Mouse (Mus musculus) cerebellum, adult (tissue): ENCODE results near the gene Cacng2.

Source experiments
- ATAC-seq: cut with Nextera tagmentation; 2 replicates; pipeline ENCODE4 v1.9.2; 2017; ENCODE audit warnings: mild to moderate bottlenecking, moderate library complexity, mixed read lengths; ENCODE audit not compliant: insufficient number of reproducible peaks, low FRiP score, low TSS enrichment

Cacng2 gene

DNA sequence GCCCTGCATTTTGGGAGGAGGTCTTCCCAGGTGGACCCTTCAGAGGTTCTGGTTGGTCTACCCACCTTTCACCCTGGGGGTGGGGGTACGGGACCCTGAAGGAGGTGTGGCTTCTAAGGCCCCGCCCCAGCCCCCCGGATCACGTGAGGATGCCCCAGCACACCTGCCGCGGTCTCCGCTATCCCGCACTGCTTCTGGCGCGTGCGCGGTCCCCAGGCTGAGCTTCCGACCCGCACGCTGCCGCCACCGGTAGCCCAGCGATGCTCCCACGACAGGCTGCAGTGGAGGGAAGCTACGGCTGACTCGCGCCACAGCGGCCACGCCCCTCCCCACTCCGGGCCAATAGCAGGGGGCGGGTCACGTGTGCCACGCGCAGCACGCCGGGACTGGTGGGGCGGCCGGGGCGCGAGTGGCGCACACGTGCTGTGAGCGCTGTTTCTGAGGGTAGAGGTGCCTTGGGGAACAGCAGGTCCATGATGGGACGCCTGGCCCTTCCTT is 163.4 kb downstream of the Cacng2 start, which contains the start of gene Foxred2:
Gene Foxred2, minus strand, starts transcription at position 319 of the 498 bp plus-strand sequence.
- ATAC-seq: peak; percentile 74

DNA sequence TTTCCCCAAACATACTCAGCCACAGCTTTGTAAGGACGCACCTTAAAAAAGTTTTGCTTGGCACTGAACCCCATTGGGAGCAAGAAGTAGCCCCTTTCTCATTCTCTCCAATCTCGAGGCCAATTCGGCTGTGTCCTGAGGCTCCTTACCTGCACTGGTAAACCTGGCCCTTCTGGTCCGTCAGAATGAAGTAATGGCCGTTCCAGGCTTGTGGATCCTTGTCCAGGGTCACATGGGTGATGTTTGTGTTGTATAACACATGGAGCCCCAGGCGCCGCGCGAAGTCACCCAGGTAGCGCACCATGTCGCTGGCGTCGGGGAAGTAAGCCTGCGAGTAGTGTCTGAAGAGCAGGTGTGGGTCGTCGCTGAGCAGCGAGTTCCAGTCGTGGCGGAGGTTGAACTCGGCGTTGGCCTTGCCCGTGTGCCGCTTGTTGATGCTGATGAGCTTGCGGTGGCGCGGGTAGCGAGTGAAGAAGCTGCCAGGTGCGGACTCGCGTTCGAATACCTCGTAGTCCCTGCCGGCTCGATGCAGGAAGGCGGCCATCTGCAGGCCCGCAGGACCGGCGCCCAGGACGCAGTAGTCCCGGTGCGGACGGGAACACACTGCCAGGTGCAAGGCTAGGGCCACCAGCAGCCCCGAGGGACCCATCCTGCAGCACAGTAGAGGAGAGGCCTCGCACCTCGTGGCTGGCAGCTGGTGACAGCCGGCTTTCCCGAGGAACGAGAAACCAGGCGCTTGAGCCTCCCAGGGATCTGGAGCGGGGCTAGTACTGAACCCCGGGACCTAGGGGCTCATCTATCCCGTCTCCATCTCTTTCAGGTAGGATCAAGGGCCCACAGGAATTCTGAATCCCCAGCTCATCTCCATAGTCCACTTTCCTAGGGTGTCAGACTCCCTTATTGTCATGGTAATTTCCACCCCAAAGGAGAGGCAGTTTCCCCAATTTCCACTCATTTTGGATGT is 164.1 kb downstream of the Cacng2 start:
- 0 out of 2 replicates have a peak, but pooled peaks have one; percentile 9 for ATAC-seq

DNA sequence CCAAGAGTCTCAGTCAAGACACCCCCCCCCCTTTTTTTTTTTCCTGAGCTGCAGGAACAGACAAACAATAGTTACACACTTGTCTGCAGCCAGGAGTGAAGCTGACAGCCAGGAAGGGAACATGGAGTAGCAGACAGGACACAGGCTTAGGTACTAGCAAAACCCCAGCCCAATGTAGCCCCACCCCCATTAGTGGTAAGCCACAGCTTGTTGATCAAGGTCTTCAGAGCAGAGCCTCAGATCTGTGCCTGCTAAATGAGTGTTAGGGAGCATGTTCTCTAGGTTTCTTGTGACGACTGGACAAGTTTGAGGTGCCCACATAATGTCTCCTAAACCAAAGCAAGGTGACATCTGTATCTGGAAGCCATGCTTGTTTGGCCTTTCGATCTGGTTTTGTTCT is 165.5 kb downstream of the Cacng2 start:
- ATAC-seq: no peak

DNA sequence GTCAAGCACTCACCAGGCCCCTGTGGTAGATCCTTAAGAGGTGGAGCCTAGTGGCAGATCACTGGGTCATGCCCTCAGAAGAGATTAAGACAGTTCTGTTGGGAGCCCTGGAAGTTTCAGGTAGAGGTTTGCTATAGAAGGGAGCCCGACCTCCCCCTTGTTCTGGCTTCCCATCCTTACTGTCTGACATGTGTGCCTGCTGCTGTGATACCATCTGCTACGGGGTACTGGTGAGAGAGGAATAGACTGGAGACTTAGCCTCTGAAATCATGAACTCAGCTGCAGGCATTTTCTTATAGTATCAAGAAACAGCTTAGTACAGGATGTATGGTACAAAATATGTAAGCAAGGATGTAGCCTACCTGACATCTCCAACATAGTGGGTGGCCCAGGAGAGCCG is 166.9 kb downstream of the Cacng2 start:
- ATAC-seq: peak; percentile 46; the same call in 1 of the 2 replicates

DNA sequence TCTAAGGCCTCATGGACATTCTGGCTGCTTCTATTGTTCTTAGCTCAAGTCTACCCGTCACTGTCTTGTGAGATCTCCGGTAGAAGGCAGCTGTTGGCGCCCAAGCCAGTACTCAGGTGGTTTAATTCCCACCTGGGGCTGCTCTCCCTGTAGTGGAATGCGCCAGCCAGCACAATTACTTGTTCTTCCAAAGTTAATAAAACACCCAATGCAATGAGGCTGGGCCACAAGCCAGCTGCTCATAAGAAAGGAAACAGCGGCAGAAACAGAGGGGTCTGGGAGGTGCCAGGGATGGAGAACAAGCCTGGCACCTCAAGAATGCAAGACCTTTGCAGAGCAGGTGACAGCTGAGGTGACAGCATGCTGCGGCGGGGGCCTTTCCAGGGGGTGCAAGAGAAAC is 170.8 kb downstream of the Cacng2 start:
- ATAC-seq: no peak

- ATAC-seq: no peak
Observed at GRCm38 (mm10) chr15:77945711-77946110, 174.1 kb downstream of the Cacng2 start.
